Mouse (Mus musculus) cerebellum, postnatal 25 days (tissue): ENCODE data around the gene Flvcr1.

ENCODE experiments used
- DNase-seq, 2 experiments: peaks; one replicate each; pipeline ENCODE4 v3.0.0; 2021; ENCODE audit warnings: mixed read lengths in 2 of 2

Flvcr1 gene

GRCm38 (mm10) chr1:191026021-191026713 lies at the start of gene Flvcr1:
Flvcr1 (minus strand) TSS chr1:191026158.
- DNase-seq, result peak; percentile 98 to 99

- peak; percentile 50 to 76 for DNase-seq
Measured at GRCm38 (mm10) chr1:191075199-191075883, 49.4 kb upstream of the Flvcr1 start.

GRCm38 (mm10) chr1:191073486-191073885 lies 47.5 kb upstream of the Flvcr1 start:
- DNase-seq, result no peak

GRCm38 (mm10) chr1:191073001-191073400 lies 47.0 kb upstream of the Flvcr1 start:
- DNase-seq, result no peak

GRCm38 (mm10) chr1:191072329-191072913 lies 46.5 kb upstream of the Flvcr1 start:
- DNase-seq, result no peak

- DNase-seq, result no peak
Measured at GRCm38 (mm10) chr1:191071613-191072012, 45.7 kb upstream of the Flvcr1 start.

GRCm38 (mm10) chr1:191070259-191070658 lies 44.3 kb upstream of the Flvcr1 start:
- DNase-seq, result no peak

- no peak for DNase-seq
Measured at GRCm38 (mm10) chr1:191068377-191068776, 42.4 kb upstream of the Flvcr1 start.

GRCm38 (mm10) chr1:191065188-191065587 lies 39.2 kb upstream of the Flvcr1 start:
- DNase-seq, result no peak

GRCm38 (mm10) chr1:191064535-191064934 lies 38.6 kb upstream of the Flvcr1 start:
- DNase-seq, result no peak

GRCm38 (mm10) chr1:191063700-191064099 lies 37.7 kb upstream of the Flvcr1 start:
- DNase-seq, result no peak

GRCm38 (mm10) chr1:191062781-191063485 lies 37.0 kb upstream of the Flvcr1 start, which contains the start of the genes Tatdn3 and Nsl1:
Tatdn3 (minus strand) TSS chr1:191062932.
Nsl1 (plus strand) TSS chr1:191063012.
- peak; percentile 94 to 96 for DNase-seq

GRCm38 (mm10) chr1:191062241-191062780 lies 36.4 kb upstream of the Flvcr1 start:
- no peak for DNase-seq

- DNase-seq, result no peak
Measured at GRCm38 (mm10) chr1:191057461-191057860, 31.5 kb upstream of the Flvcr1 start.

GRCm38 (mm10) chr1:191055533-191055873 lies 29.5 kb upstream of the Flvcr1 start:
- no peak for DNase-seq

- DNase-seq, result no peak
Measured at GRCm38 (mm10) chr1:191054870-191055532, 29.0 kb upstream of the Flvcr1 start.

GRCm38 (mm10) chr1:191053555-191053954 lies 27.6 kb upstream of the Flvcr1 start:
- no peak for DNase-seq

- DNase-seq, result no peak
Measured at GRCm38 (mm10) chr1:191046231-191046824, 20.4 kb upstream of the Flvcr1 start.

- DNase-seq, result no peak
Measured at GRCm38 (mm10) chr1:191045264-191045663, 19.3 kb upstream of the Flvcr1 start.

- DNase-seq, result no peak
Measured at GRCm38 (mm10) chr1:191042688-191043087, 16.7 kb upstream of the Flvcr1 start.

- DNase-seq, result no peak
Measured at GRCm38 (mm10) chr1:191042106-191042505, 16.1 kb upstream of the Flvcr1 start.

- no peak for DNase-seq
Measured at GRCm38 (mm10) chr1:191041352-191041751, 15.4 kb upstream of the Flvcr1 start.
